15 mouse cellular contexts compared by ENCODE assay signal in the genomic region with DNA sequence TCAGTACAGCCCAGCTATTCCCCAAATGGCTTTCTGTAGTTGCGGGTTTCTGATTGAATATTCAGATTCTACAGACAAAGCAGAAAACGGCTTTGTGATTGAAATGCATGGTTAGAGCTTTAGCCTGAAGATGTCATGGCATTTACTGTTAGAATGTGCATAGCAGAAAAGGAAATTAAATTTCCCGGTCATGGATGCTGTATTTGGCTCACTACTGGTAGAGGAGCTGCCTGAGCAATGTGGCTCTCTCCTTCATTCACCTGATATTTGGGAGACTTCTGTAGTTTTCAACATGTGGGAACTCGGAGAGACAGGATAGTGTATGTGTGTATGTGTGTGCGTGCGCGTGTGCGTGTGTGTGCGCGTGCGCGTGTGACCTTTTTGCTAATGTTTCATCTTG.
"Had no signal": no experiment of that assay in that cellular context is flagged by ENCODE, and none has a peak within 500 bp of the region (broad histone marks: within the 10 kb centered on the region; RNA-seq: fewer than 3 reads in every experiment).

No protein-coding gene starts in this region.

- H3K36me3 ChIP-seq: limb, embryonic 12.5 days; limb, embryonic 15.5 days had no signal

- ATAC-seq: intestine, postnatal 0 days; liver, postnatal 0 days; lung, postnatal 0 days had no signal

- H3K9me3 ChIP-seq: limb, embryonic 12.5 days; limb, embryonic 15.5 days had no signal

- H3K27ac ChIP-seq: limb, embryonic 12.5 days; limb, embryonic 15.5 days; liver, embryonic 14.5 days; macrophage had no signal

- H3K4me3 ChIP-seq: limb, embryonic 12.5 days; limb, embryonic 15.5 days had no signal

- H3K4me2 ChIP-seq: limb, embryonic 12.5 days; limb, embryonic 15.5 days; liver, embryonic 11.5 days; lung, embryonic 14.5 days had no signal

- H3K4me1 ChIP-seq: limb, embryonic 12.5 days; limb, embryonic 15.5 days had no signal

- DNase-seq: kidney, adult 2 months; kidney, postnatal 10 days; kidney, postnatal 36 days; left cerebral cortex, postnatal 4 days; liver, postnatal 0 days; lung, embryonic 14.5 days; thymus, adult 18-20 months; thymus, postnatal 36 days had no signal

- H3K9ac ChIP-seq: limb, embryonic 12.5 days; limb, embryonic 15.5 days; liver, embryonic 14.5 days; liver, postnatal 0 days; lung, embryonic 14.5 days had no signal

- H3K27me3 ChIP-seq: limb, embryonic 12.5 days; limb, embryonic 15.5 days had no signal
